Mouse (Mus musculus): ENCODE results near the gene Helq. TPM values are rescaled to one million over a fixed set of nuclear protein-coding genes. Genes with fewer than 3 reads are reported as not detected.

The Helq gene
- total and polyA plus RNA-seq, 3 experiments: 22.7 to 32.2 TPM; not detected in 1

- H3K9ac ChIP-seq (ENCODE audit: control insufficient read depth, low read depth, low read length, poor library complexity, severe bottlenecking): peak within 1 kb of the TSS; percentile 100
- peak within 1 kb of the TSS; percentile 92 to 98 for H3K4me3 ChIP-seq (ENCODE audit: control insufficient read depth in 1 of 2, insufficient read depth in 1 of 2, low read depth in 2 of 2, low read length in 2 of 2)
- no peaks in the 10 kb centered on the region for H3K9me3 ChIP-seq (replicated peaks; ENCODE audit: insufficient read depth, low read length)
- H3K79me2 ChIP-seq (ENCODE audit: control insufficient read depth, insufficient read depth, low read length, poor library complexity): peaks cover 12% of the 10 kb centered on the region
- H3K4me1 ChIP-seq (ENCODE audit: control insufficient read depth in 1 of 2, insufficient read depth in 2 of 2, low read length in 2 of 2): peaks cover 0 to 3% of the 10 kb centered on the region in 2 experiments; a peak in 1 of 4 replicates
- peak; percentile 93 for DNase-seq (ENCODE audit: low read depth, low spot score)
- no peaks in the 10 kb centered on the region for H3K27me3 ChIP-seq (ENCODE audit: control insufficient read depth in 1 of 2, insufficient read depth in 2 of 2, low read length in 2 of 2)
- H3K36me3 ChIP-seq (ENCODE audit: control insufficient read depth in 1 of 2, insufficient read depth in 2 of 2, low read length in 2 of 2): peaks cover 6 to 12% of the 10 kb centered on the region in 2 experiments
- H3K27ac ChIP-seq (ENCODE audit: control insufficient read depth, low read depth, low read length): peak within 1 kb of the TSS; percentile 88
- TF ChIP-seq TAL1 (IDR thresholded peaks at IDR 0.05; ENCODE audit: low read length) (no peak), HCFC1 (IDR thresholded peaks at IDR 0.05; ENCODE audit: low read depth, low read length) (peak; percentile 82), POLR2A (IDR thresholded peaks at IDR 0.05; ENCODE audit: control insufficient read depth in 1 of 2, insufficient read depth in 1 of 2, low read depth in 1 of 2, low read length in 2 of 2, poor library complexity in 1 of 2) (peak; percentile 92 to 98), ETS1 (IDR thresholded peaks at IDR 0.05; ENCODE audit: low read depth, low read length) (peak; percentile 22; the same call in 1 of the 2 replicates), KAT2A (conservative IDR thresholded peaks at IDR 0.05; ENCODE audit: low read depth, low read length) (no peak; the same call in 1 of the 2 replicates), MXI1 (IDR thresholded peaks at IDR 0.05; ENCODE audit: low read depth, low read length) (no peak), MYC (IDR thresholded peaks at IDR 0.05; ENCODE audit: low read depth, low read length) (peak; percentile 57; the same call in 1 of the 2 replicates), CTCF (IDR thresholded peaks at IDR 0.05 in 2 of 3, conservative IDR thresholded peaks at IDR 0.05 in 1 of 3; ENCODE audit: control insufficient read depth in 1 of 3, insufficient read depth in 1 of 3, low read depth in 2 of 3, low read length in 3 of 3, poor library complexity in 1 of 3, severe bottlenecking in 1 of 3) (no peak), TBP (IDR thresholded peaks at IDR 0.05; ENCODE audit: low read depth, low read length) (peak; percentile 89), NRF1 (IDR thresholded peaks at IDR 0.05; ENCODE audit: insufficient read depth, low read depth, low read length, poor library complexity, severe bottlenecking) (peak; percentile 87), CHD1 (IDR thresholded peaks at IDR 0.05; ENCODE audit: low read depth, low read length) (no peak; the same call in 1 of the 2 replicates), USF1 (IDR thresholded peaks at IDR 0.05; ENCODE audit: low read depth, low read length) (no peak), BHLHE40 (IDR thresholded peaks at IDR 0.05; ENCODE audit: borderline replicate concordance, low read depth, low read length) (no peak), RCOR1 (IDR thresholded peaks at IDR 0.05; ENCODE audit: low read depth, low read length) (no peak), RAD21 (IDR thresholded peaks at IDR 0.05; ENCODE audit: low read depth, low read length) (no peak), UBTF (IDR thresholded peaks at IDR 0.05; ENCODE audit: borderline replicate concordance, insufficient read depth, low read depth, low read length) (no peak), MEF2A (IDR thresholded peaks at IDR 0.05; ENCODE audit: extremely low read depth, insufficient replicate concordance, low read depth, low read length, poor library complexity, severe bottlenecking) (no peak), USF2 (IDR thresholded peaks at IDR 0.05; ENCODE audit: borderline replicate concordance in 1 of 2, insufficient read depth in 1 of 2, low read depth in 1 of 2, low read length in 2 of 2) (no peak), SIN3A (IDR thresholded peaks at IDR 0.05; ENCODE audit: low read length) (no peak), ZKSCAN1 (IDR thresholded peaks at IDR 0.05; ENCODE audit: low read depth, low read length) (no peak), CHD2 (IDR thresholded peaks at IDR 0.05; ENCODE audit: low read length) (no peak), TCF12 (IDR thresholded peaks at IDR 0.05; ENCODE audit: low read depth, low read length) (peak; percentile 80; the same call in 1 of the 2 replicates), MAFK (IDR thresholded peaks at IDR 0.05; ENCODE audit: borderline replicate concordance, low read depth, low read length) (no peak), EP300 (IDR thresholded peaks at IDR 0.05; ENCODE audit: low read depth in 1 of 2, low read length in 2 of 2) (0 out of 4 replicates have a peak, but pooled peaks of 1 of the 2 experiments have one; percentile 9), MAX (IDR thresholded peaks at IDR 0.05; ENCODE audit: low read length) (peak; percentile 66), ELF1 (IDR thresholded peaks at IDR 0.05; ENCODE audit: low read depth, low read length) (no peak), POLR2AphosphoS5 (IDR thresholded peaks at IDR 0.05; ENCODE audit: borderline replicate concordance, low read depth, low read length) (0 out of 2 replicates have a peak, but pooled peaks have one; percentile 46), MYB (IDR thresholded peaks at IDR 0.05; ENCODE audit: low read depth, low read length) (no peak), GABPA (IDR thresholded peaks at IDR 0.05; ENCODE audit: low read depth, low read length) (no peak), SMC3 (IDR thresholded peaks at IDR 0.05; ENCODE audit: low read depth, low read length) (no peak), POLR2AphosphoS2 (IDR thresholded peaks at IDR 0.05; ENCODE audit: low read length) (peak; percentile 98), ZC3H11A (IDR thresholded peaks at IDR 0.05; ENCODE audit: low read depth, low read length) (no peak), GATA1 (IDR thresholded peaks at IDR 0.05; ENCODE audit: low read depth, low read length) (0 out of 2 replicates have a peak, but pooled peaks have one; percentile 19), ZMIZ1 (IDR thresholded peaks at IDR 0.05; ENCODE audit: low read depth, low read length) (peak; percentile 90), JUND (IDR thresholded peaks at IDR 0.05; ENCODE audit: low read depth, low read length) (no peak)
Measured at GRCm38 (mm10) chr5:100820483-100821184, 22.2 kb upstream of the Helq start, which contains the start of gene Abraxas1. Abraxas1 (minus strand) TSS chr5:100820965.
